Mouse (Mus musculus) T-cell, adult 2 months (primary cell): ENCODE results near the gene Lce1l.
"Not testable (repeated sequence)": the region's sequence is repeated elsewhere in the genome, so short reads cannot be mapped to it uniquely, and the experiment has no call there.

ENCODE experiments used
- DNase-seq: peaks from one replicate; pipeline ENCODE4 v3.0.0; 2022; ENCODE audit warnings: low spot score

The Lce1l gene

DNA sequence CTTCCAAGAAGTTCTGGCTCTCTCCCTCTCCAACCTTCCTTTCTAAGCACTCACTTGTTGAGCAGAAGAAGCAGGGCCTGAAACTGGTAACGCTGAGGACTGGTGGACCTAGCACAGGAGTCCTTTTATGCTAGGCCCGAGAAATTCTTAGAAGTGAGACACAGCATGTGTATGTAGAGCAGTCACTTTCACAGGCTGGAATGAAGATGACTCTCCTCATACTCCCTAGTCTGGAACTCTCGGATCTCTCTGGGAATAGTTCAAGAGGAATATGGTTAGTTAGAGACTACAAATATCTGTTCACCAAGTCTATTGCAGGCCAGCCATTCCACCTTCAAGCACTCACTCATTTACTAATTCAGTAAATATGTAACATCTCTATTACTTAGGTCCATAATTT, at the start of gene Lce1l:
Lce1l (minus strand) TSS at position 101 of the 400 bp plus-strand sequence.
- no peak for DNase-seq

DNA sequence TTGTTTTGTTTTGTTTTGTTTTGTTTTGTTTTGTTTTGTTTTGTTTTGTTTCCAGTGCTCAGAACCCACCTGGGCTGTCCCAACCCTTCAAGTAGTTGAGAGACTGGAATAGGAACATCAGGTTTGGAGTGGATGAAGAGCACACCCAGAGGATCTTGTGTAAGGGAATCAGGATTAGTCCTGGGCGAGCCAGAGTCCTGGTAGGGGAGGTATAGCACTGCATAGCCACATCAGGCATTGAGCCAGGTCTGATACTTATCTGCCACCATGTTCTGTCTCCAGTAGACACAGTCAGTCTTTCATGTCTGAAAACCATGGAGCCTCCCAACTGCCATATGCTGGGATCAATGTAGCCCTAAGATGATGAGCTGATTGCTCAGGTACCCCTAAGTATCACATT, 43.4 kb upstream of the Lce1l start:
- no peak for DNase-seq

DNA sequence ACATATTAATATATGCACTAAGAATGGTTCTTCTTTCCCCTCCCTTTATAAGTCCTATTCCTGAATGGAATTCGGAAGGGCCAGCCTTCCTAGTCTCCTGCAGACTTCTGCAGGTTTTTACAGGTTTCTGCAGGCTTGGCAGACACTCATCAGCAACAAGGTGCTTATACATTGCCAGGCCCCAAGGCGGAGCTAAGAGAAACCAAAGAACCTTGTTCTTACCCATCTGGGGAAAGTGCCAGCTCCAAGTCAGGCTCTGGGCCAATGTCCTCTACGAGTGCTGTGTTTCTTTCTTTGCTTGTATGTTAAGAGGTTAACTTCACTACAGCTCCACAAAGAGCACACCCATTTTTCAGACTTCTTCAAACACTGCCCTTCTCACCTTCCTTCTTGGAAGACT, 43.0 kb upstream of the Lce1l start:
- no peak for DNase-seq

DNA sequence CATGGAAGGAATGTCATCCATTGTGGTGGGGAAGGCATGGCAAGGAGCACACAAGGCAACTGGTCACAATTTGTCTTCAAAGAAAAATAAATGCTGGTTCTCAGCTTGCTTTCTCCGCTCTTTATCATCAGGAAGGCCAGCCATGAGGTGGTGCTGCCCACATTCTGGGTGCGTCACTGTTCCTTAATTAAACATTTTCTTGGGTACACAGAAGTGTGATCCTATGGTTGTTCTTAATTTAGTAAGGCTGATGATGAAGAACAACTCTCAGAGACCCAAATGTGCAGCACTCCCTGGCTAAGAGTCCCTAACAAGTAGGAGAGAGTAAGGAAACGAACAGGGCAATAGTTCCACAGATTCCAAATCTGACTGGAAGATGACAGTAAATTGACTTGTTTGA, 23.1 kb upstream of the Lce1l start:
- DNase-seq: no peak

DNA sequence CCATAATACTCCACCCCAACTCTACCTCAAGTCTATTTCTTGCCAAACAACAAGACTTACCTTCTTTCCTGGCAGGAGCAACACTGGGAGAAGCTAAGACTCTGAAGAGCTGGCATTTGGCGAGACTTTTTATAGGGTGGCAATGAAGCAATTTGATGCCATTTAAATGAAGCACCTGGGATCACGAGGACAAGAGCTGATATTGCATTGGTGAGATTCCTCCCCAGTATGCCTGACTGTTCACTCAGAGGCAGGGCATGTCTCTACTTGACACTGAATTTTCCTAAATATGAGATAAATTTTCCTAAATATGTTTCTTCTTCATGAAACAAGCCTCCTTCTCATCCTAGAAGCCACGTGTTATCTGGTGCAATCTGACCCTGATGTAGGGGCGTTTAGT, 19.0 kb upstream of the Lce1l start, which contains the start of gene 2310050C09Rik:
2310050C09Rik (minus strand) TSS at position 101 of the 400 bp plus-strand sequence.
- DNase-seq: no peak

DNA sequence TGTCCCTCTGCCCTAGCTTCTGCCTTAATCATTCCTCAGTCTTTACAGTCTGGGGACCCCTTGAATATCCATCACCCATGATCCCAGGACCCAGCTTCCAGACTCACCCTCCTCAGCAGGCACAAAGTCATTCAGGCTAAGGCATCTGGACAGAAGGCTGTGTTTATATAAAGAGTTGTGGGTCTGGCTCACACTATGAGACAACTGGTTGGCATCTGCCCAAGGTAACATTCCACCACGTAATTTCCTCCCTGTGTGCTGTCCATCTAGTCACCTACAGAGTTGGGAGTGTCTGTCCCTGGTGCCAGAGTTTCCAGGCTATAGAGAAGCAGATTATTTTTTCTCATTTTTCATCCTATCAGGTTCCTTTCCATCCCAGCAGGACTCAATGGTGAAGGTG, 24.0 kb downstream of the Lce1l start, which contains the start of gene Kprp:
Kprp (minus strand) TSS at position 140 of the 400 bp plus-strand sequence.
- DNase-seq: no peak

DNA sequence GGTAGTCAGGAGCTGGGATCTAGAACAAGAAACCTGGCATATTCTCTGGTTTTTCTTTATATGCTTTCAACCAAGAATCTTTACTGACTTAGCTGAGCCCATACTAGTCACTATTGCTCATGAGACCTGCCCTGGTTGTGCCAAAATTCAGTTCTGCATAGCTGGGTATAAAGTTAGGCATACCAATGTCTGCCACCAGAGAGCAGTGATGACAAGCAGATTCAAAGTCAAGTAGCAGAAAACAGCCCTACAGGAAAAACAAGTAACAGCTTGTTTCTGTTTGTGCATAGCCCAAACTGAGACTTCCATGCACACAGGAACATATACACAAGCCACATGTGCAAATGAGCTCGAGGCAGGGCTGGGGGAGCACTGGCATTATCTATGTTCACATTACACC, 25.3 kb downstream of the Lce1l start:
- no peak for DNase-seq

DNA sequence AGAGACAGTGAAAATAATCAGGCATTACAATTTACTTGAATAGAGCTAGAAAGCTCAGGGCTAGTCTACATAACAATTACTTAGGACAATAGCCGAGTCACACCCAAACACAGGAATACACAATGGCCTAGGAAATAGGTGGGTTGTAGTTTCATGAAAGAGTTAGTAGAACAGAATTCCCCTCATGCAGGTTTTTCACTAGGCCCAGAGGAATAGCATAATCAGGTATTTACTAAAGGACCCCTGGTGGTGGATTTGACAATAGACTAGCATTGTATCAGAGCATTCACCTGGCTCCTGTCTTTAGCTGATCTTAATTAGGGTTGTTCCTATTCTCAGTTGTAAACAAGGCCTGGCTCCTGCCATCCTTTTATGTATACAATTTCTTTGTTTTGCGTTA, 35.0 kb downstream of the Lce1l start:
- DNase-seq: not testable (repeated sequence)

DNA sequence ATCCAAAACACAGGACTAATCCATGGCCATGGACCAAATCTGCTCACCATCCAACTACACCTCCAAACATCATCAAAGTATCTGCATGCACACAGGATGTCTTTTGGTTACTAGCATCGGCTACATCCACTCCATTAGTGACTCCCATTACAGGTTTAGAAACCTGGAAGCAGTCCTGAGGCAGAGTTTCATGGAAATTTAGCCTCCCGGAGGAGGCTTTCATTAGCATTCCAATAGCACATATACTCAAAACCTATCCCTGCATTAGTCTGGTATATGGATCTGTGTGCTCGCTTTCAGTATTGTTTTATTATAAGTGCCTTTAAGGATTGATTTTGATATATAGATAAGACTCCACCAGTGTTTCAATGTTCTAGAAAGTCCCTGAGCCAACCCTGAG, 35.5 kb downstream of the Lce1l start:
- no peak for DNase-seq

DNA sequence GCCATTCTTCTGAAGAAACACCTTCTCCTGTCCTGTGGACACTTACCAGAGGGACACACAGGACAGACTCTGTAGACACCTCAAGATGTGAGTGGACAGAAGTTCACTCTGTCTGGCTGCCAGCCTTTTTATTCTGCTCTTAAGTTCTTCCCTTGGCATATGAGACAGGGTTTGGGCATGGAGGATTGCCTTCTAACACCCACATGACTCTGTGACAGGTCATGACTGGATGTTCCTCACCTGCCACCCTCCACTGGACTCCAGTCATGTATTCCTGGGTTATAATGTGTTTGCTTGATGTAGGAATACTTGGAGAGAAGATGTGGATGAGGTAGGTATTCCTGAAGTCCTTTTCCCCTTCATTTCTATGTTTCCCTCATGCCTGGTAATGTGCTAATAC, 43.3 kb downstream of the Lce1l start, which contains the start of gene Lce1k:
Lce1k (minus strand) TSS at position 101 of the 400 bp plus-strand sequence.
- DNase-seq: no peak
